Mouse (Mus musculus): ENCODE measurements around the gene Gm28308. TPM values are rescaled to one million over a fixed set of nuclear protein-coding genes. Genes with fewer than 3 reads are reported as not detected.

Gene Gm28308
- polyA plus RNA-seq, 1 experiment from 2014 or later = not detected

GRCm38 (mm10) chr6:52225612-52226568, 12.8 kb upstream of the Gm28308 start:
- TF ChIP-seq EP300 (IDR thresholded peaks at IDR 0.05; ENCODE audit: low read depth) = no peak
- no peak for TF ChIP-seq CTCF (IDR thresholded peaks at IDR 0.05; ENCODE audit: low read depth)
- no peaks in the 10 kb centered on the region for H3K9me3 ChIP-seq (ENCODE audit: low read length)
- no peak for ATAC-seq
- DNase-seq = no peak
- peak overlapping the region; percentile 38 for H3K4me2 ChIP-seq (ENCODE audit: low read depth, low read length)
- H3K9ac ChIP-seq (replicated peaks) = no peak overlapping the region
- H3K27me3 ChIP-seq (ENCODE audit: insufficient read depth, low read length) = peaks cover 99% of the 10 kb centered on the region
- H3K4me1 ChIP-seq (ENCODE audit: insufficient read depth) = peaks cover 9% of the 10 kb centered on the region
- peak overlapping the region; percentile 13; the same call in 1 of the 2 replicates for H3K4me3 ChIP-seq (ENCODE audit: low read depth, low read length)
- no peak overlapping the region for H3K27ac ChIP-seq (ENCODE audit: low read depth)
- no peaks in the 10 kb centered on the region for H3K36me3 ChIP-seq (replicated peaks; ENCODE audit: insufficient read depth, low read length)
- WGBS (ENCODE audit: insufficient replicate concordance) = 2% methylated on average over 68 of the region's 69 CpGs

- H3K4me2 ChIP-seq (ENCODE audit: low read depth, low read length) = peak overlapping the region; percentile 38; the same call in 1 of the 2 replicates
- H3K27me3 ChIP-seq (ENCODE audit: insufficient read depth, low read length) = peaks cover 99% of the 10 kb centered on the region
- H3K9ac ChIP-seq (replicated peaks) = no peak overlapping the region
- DNase-seq (no peak), ATAC-seq (no peak)
- peaks cover 9% of the 10 kb centered on the region for H3K4me1 ChIP-seq (ENCODE audit: insufficient read depth)
- no peak overlapping the region for H3K27ac ChIP-seq (ENCODE audit: low read depth)
- no peak overlapping the region for H3K4me3 ChIP-seq (ENCODE audit: low read depth, low read length)
- TF ChIP-seq EP300 (IDR thresholded peaks at IDR 0.05; ENCODE audit: low read depth) (no peak), CTCF (IDR thresholded peaks at IDR 0.05; ENCODE audit: low read depth) (no peak)
- no peaks in the 10 kb centered on the region for H3K36me3 ChIP-seq (replicated peaks; ENCODE audit: insufficient read depth, low read length)
- 3% methylated on average over 36 of the region's 36 CpGs for WGBS (ENCODE audit: insufficient replicate concordance)
- H3K9me3 ChIP-seq (ENCODE audit: low read length) = no peaks in the 10 kb centered on the region
Observed at GRCm38 (mm10) chr6:52224895-52225611, 11.9 kb upstream of the Gm28308 start.

GRCm38 (mm10) chr6:52223939-52224760, 11.0 kb upstream of the Gm28308 start:
- TF ChIP-seq CTCF (IDR thresholded peaks at IDR 0.05; ENCODE audit: low read depth) = no peak
- TF ChIP-seq EP300 (IDR thresholded peaks at IDR 0.05; ENCODE audit: low read depth) = no peak
- Histone ChIP-seq H3K27ac (ENCODE audit: low read depth) (no peak overlapping the region), H3K9ac (replicated peaks) (no peak overlapping the region), H3K4me1 (ENCODE audit: insufficient read depth) (peaks cover 9% of the 10 kb centered on the region), H3K27me3 (ENCODE audit: insufficient read depth, low read length) (peaks cover 99% of the 10 kb centered on the region), H3K9me3 (ENCODE audit: low read length) (no peaks in the 10 kb centered on the region), H3K4me3 (ENCODE audit: low read depth, low read length) (0 out of 2 replicates have a peak overlapping the region, but pooled peaks have one; percentile 3), H3K36me3 (replicated peaks; ENCODE audit: insufficient read depth, low read length) (no peaks in the 10 kb centered on the region), H3K4me2 (ENCODE audit: low read depth, low read length) (no peak overlapping the region)
- 7% methylated on average over 24 of the region's 24 CpGs for WGBS (ENCODE audit: insufficient replicate concordance)
- DNase-seq (no peak), ATAC-seq (no peak)

GRCm38 (mm10) chr6:52222729-52223128, 9.6 kb upstream of the Gm28308 start:
- Histone ChIP-seq H3K27me3 (ENCODE audit: insufficient read depth, low read length) (peaks cover 100% of the 10 kb centered on the region), H3K27ac (ENCODE audit: low read depth) (no peak overlapping the region), H3K4me3 (ENCODE audit: low read depth, low read length) (no peak overlapping the region), H3K36me3 (replicated peaks; ENCODE audit: insufficient read depth, low read length) (no peaks in the 10 kb centered on the region), H3K4me2 (ENCODE audit: low read depth, low read length) (no peak overlapping the region), H3K4me1 (ENCODE audit: insufficient read depth) (peaks cover 9% of the 10 kb centered on the region), H3K9me3 (ENCODE audit: low read length) (no peaks in the 10 kb centered on the region), H3K9ac (replicated peaks) (no peak overlapping the region)
- ATAC-seq (no peak), DNase-seq (no peak)
- 24% methylated on average over 13 of the region's 13 CpGs for WGBS (ENCODE audit: insufficient replicate concordance)
- TF ChIP-seq CTCF (IDR thresholded peaks at IDR 0.05; ENCODE audit: low read depth) = no peak
- TF ChIP-seq EP300 (IDR thresholded peaks at IDR 0.05; ENCODE audit: low read depth) = no peak

- Histone ChIP-seq H3K4me2 (ENCODE audit: low read depth, low read length) (peak overlapping the region; percentile 90), H3K4me1 (ENCODE audit: insufficient read depth) (peaks cover 12% of the 10 kb centered on the region), H3K36me3 (replicated peaks; ENCODE audit: insufficient read depth, low read length) (no peaks in the 10 kb centered on the region), H3K9me3 (ENCODE audit: low read length) (no peaks in the 10 kb centered on the region), H3K4me3 (ENCODE audit: low read depth, low read length) (peak overlapping the region; percentile 58), H3K27ac (ENCODE audit: low read depth) (no peak overlapping the region), H3K9ac (replicated peaks) (no peak overlapping the region), H3K27me3 (ENCODE audit: insufficient read depth, low read length) (peaks cover 100% of the 10 kb centered on the region)
- TF ChIP-seq EP300 (IDR thresholded peaks at IDR 0.05; ENCODE audit: low read depth) = no peak
- no peak for TF ChIP-seq CTCF (IDR thresholded peaks at IDR 0.05; ENCODE audit: low read depth)
- 14% methylated on average over 21 of the region's 21 CpGs for WGBS (ENCODE audit: insufficient replicate concordance)
- ATAC-seq = 0 out of 2 replicates have a peak, but pooled peaks have one; percentile 3
- no peak for DNase-seq
Observed at GRCm38 (mm10) chr6:52221993-52222685, 9.0 kb upstream of the Gm28308 start.
